Mouse (Mus musculus) erythroblast, embryonic 14.5 days (primary cell): ENCODE results near the gene Napsa.

Experiments
- GATA1 ChIP-seq: IDR thresholded peaks from 2 replicates; pipeline ENCODE4 v1.6.1; 2012; ENCODE audit warnings: low read length, inconsistent platforms, mixed read lengths
- TAL1 ChIP-seq: IDR thresholded peaks from 3 replicates; pipeline ENCODE4 v1.6.1; 2012; ENCODE audit warnings: low read length, inconsistent platforms, mixed read lengths

DNA sequence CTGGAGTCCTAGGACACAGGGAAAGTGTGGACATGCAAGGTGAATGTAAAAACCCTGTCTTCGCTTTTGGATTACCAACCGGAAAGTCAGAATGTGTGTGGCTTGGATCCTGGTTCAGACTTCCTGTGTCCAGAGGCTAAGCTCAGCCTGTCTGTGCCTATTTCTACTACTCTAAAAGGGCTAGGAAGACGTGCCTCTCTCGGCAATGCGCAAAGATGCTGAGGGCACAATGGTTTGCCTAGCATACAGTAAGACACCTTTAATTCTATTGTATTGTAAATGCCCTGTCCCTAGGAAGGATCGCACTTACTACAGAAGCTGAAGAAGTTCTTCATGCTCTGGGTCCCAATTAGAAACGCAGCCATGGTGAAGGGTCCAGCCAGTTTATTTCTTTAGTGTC lies 33.3 kb downstream of the Napsa start:
- TF ChIP-seq TAL1 = no peak
- no peak for TF ChIP-seq GATA1
